Mouse (Mus musculus): ENCODE measurements around the gene Cyb5r3.

DNA sequence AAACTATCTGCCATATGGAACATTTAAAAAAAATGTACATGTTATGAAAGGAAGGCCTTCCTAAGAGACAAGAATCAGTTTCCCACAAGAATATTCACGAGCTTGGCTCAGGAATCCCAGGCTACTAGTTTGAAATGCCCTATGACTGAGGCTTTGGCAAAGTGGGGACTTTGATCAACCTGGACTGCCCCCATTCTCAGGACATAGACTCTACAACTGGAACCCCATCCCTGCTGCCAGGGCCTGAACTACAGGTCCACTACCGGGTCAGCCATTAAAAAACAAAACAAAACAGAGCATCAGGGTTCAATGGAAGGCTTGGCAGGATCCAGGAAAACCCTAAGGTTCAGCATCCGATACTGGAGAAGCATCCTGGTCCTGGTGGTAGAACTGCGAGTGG is 21.7 kb downstream of the Cyb5r3 start:
- TF ChIP-seq CTCF (IDR thresholded peaks at IDR 0.05; ENCODE audit: borderline replicate concordance, insufficient read depth, low read length) (no peak), POLR2A (IDR thresholded peaks at IDR 0.05; ENCODE audit: low read depth, low read length) (no peak)

All from embryonic fibroblast, embryonic 13.5 days (primary cell).